Mouse (Mus musculus): ENCODE measurements around the gene Pemt.

DNA sequence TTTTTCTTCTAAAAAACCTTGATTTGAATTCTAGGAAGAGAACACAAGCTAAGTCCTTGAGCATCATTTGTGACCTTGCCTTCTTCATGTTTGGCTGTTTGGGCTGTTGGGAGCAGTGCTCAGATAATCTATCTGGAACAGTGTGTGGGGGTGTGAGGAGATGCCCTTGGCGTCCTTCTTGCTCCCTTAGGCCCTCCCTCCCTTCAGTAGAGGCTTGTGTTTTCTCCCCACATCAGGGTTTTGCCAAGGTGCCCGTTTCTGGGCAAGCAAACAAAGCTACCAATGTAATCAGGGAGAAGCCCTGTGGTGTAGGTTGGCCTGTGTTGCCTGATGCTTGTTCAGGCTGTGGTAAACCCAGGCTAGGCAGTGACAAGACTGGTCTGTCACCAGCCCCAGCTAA is 108.7 kb downstream of the Pemt start:
- TF ChIP-seq SIN3A (IDR thresholded peaks at IDR 0.05; ENCODE audit: low read length) (no peak), MAX (IDR thresholded peaks at IDR 0.05; ENCODE audit: low read length) (no peak), ZC3H11A (IDR thresholded peaks at IDR 0.05; ENCODE audit: low read depth, low read length) (no peak), POLR2A (IDR thresholded peaks at IDR 0.05; ENCODE audit: low read depth, low read length) (no peak), CTCF (conservative IDR thresholded peaks at IDR 0.05 in 1 of 2, IDR thresholded peaks at IDR 0.05 in 1 of 2; ENCODE audit: low read depth in 2 of 2, low read length in 2 of 2) (no peak), EP300 (IDR thresholded peaks at IDR 0.05; ENCODE audit: low read length) (no peak), RCOR1 (conservative IDR thresholded peaks at IDR 0.05; ENCODE audit: low read depth, low read length) (no peak), ETS1 (conservative IDR thresholded peaks at IDR 0.05; ENCODE audit: low read depth, low read length) (no peak), POLR2AphosphoS2 (IDR thresholded peaks at IDR 0.05; ENCODE audit: low read depth, low read length) (no peak), ZMIZ1 (IDR thresholded peaks at IDR 0.05; ENCODE audit: low read depth, low read length) (no peak), MAFK (IDR thresholded peaks at IDR 0.05; ENCODE audit: insufficient replicate concordance, low read length) (no peak), USF1 (IDR thresholded peaks at IDR 0.05; ENCODE audit: low read depth, low read length) (no peak), MEF2A (IDR thresholded peaks at IDR 0.05; ENCODE audit: borderline replicate concordance, low read depth, low read length) (no peak)

All from CH12.LX (cell line).